Mouse (Mus musculus) erythroblast, adult 5-6 weeks (primary cell): ENCODE measurements around the gene Adig. TPM values are rescaled to one million over a fixed set of nuclear protein-coding genes. Genes with fewer than 3 reads are reported as not detected.

Source experiments
- ATAC-seq: replicated peaks from 2 replicates; pipeline ENCODE4 v1.8.0; 2016; ENCODE audit warnings: moderate number of reproducible peaks, mild to moderate bottlenecking, moderate TSS enrichment, inconsistent platforms; ENCODE audit not compliant: poor library complexity, low FRiP score, severe bottlenecking
- total RNA-seq, 2 experiments: library from RNA; stranded (forward) in 1 of 2; stranded (reverse) in 1 of 2; fragments of 150-400 nt in 1 of 2; fragments of 200-764, 138-1000 nt in 1 of 2; gene quantifications; 2 replicates each; pipeline versions ENCODE4 v1.2.3 to v1.2.4; 2015 to 2017; ENCODE audit warnings: low replicate concordance in 2 of 2

Gene Adig
- total RNA-seq (2015; ENCODE audit: low replicate concordance) (not detected in 2 replicates), total RNA-seq (2017; ENCODE audit: low replicate concordance) (not detected in 2 replicates)

GRCm38 (mm10) chr2:158501836-158502812, at the start of gene Adig:
TSS of gene Adig (plus strand) at chr2:158502612.
- ATAC-seq, result no peak

- no peak for ATAC-seq
Measured at GRCm38 (mm10) chr2:158456451-158456850, 46.0 kb upstream of the Adig start.

DNA sequence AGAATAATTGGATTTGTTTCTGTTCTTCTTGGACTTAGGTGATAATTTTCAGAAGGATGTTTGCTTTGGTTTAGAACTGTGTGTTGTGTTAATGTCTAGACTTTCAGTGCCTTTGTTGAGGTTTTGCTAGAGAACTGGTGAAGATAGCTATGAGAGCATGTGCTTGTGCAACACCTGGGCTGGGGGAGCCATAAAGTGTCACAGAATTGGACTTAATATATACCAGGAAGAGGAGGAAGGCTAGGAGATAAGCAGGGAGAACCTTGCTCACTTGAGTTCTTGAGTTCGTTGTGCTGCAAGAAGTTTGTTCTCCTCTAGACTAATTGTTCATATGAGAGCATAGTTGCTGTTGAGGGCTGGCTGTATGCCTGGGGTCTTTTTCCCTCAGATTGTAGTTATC, 44.8 kb upstream of the Adig start:
- no peak for ATAC-seq

- no peak for ATAC-seq
Measured at GRCm38 (mm10) chr2:158462450-158462849, 40.0 kb upstream of the Adig start.

GRCm38 (mm10) chr2:158474159-158474558, 28.3 kb upstream of the Adig start:
- no peak for ATAC-seq

GRCm38 (mm10) chr2:158477640-158478039, 24.8 kb upstream of the Adig start:
- no peak for ATAC-seq

- ATAC-seq, result no peak
Measured at GRCm38 (mm10) chr2:158498457-158498856, 4.0 kb upstream of the Adig start.

- no peak for ATAC-seq
Measured at GRCm38 (mm10) chr2:158503226-158503625, 814 bp downstream of the Adig start.

GRCm38 (mm10) chr2:158503671-158504070, 1.3 kb downstream of the Adig start:
- no peak for ATAC-seq

DNA sequence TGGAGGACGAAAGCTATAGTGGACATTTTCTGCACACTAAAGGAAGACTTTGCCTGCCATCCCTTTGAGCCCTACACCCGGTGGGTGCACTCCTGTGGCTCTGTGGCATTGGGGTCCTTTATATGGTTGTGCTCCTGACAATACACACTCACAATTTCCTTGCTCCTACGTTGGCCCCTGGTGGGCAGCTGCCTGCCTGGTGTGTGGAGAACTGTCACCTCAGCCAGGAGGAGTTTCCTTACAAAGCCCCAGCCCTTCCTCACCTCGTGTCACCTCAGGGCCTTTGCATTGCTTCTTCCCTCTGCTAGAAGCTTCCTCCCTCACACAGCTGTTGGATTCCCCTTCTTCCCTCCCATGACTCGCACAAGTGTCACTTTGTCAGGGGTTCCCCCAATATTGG, 4.1 kb downstream of the Adig start:
- ATAC-seq, result no peak

- ATAC-seq, result no peak
Measured at GRCm38 (mm10) chr2:158507046-158507445, 4.6 kb downstream of the Adig start.

GRCm38 (mm10) chr2:158510665-158511064, 8.3 kb downstream of the Adig start:
- no peak for ATAC-seq

DNA sequence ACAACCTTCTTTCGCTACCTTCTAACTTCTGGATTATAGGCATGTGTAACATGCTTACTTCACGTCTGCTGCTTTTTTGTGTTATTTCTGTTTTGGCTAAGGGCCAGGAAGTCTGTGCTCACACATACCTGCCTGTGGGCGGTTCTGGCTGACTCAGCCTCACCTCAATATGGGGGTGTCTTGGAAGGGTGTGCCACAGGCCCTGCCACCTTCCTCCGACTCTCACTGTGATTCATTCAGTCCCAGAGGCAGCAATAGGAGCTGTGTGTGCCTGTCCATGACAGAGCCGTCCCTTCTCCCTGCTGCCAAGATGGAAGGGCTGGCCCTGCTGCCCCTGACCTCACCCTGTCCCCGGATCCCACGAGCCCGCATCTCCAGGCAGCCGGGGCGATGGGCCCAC, 10.1 kb downstream of the Adig start, which contains the start of gene Arhgap40:
Gene Arhgap40 (plus strand): TSS at position 269 of the 400 bp plus-strand sequence.
- ATAC-seq, result no peak

DNA sequence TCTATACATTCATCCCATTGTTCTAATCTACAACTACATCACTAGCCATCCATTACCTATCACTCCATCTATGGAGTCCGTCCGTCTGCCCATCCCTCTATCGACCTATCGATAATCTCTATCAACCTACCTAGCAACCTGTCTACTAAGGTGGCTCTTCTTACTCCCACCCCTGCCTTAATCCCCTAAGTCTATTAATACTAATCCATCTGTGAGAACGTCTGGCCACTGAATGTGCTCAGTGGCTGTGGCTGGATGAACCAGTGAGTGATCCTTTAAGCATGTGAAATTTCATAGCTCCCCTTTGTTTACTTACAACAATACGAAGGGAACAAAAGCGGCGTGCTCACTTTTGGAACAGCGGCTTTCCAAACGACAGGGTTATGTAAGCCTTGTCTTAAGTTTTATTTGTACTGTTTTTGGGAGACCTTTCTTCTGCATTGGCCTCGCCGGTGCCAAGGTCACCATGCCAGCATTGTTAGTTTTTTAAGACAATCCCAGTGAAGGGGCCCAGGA, 11.5 kb downstream of the Adig start:
- ATAC-seq, result no peak

DNA sequence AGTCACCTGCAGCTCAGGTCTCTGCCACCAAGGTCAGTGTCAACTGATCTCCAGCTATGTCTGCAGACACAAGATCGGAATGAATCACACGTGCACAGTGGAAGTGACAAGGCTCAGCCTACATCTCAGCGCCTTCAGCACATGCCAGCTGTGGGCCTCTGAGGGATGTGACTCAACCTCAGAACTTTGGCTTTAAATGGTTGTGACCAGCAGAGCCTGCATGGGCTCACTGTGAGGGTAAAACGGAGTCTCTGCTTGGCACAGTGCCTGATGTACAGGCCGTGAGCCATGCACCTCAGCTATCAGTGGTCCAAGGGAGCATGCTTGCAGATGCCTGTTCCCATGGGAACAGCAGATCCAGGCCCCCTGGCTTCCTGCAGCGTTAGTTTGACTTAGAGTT, 16.2 kb downstream of the Adig start:
- no peak for ATAC-seq

GRCm38 (mm10) chr2:158519071-158519470, 16.7 kb downstream of the Adig start:
- no peak for ATAC-seq

DNA sequence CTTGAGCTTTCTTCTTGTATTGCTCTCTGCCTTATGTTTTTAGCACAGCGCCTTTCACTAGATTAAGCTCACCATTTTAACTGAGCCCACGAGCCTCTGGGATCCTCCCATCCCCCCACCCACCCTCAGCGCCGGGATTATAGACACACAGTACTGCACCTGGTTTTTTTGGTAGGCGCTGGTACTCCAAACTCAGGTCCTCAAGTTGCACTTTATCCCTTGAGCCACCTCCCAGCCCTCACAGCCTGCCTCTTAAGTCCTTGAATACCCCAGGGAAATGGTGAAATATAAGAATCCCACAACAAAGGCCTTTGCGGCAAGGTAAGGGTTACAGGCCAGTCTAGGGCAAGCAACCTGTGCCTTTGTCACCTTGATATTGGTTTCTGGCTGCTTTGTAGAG, 17.4 kb downstream of the Adig start:
- no peak for ATAC-seq

DNA sequence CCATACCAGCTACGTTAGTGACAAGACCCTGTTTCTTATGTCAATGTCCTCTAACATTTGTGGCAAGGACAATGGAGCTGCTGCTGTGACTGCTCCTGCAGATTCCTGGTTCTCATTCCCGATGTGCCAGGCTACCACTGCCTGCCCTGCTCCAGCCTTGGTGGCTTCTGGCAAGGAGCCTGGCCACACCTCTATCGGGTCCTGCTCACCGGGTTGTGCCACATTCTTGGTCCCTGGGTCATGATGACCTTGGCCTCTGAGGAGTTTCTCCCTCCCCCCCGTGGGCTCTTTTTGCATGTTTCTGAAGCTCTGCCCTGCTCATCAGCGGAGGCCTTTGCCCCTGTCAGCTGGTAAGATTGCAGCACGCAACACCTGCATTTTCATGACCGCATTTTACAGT, 20.6 kb downstream of the Adig start:
- ATAC-seq, result no peak

DNA sequence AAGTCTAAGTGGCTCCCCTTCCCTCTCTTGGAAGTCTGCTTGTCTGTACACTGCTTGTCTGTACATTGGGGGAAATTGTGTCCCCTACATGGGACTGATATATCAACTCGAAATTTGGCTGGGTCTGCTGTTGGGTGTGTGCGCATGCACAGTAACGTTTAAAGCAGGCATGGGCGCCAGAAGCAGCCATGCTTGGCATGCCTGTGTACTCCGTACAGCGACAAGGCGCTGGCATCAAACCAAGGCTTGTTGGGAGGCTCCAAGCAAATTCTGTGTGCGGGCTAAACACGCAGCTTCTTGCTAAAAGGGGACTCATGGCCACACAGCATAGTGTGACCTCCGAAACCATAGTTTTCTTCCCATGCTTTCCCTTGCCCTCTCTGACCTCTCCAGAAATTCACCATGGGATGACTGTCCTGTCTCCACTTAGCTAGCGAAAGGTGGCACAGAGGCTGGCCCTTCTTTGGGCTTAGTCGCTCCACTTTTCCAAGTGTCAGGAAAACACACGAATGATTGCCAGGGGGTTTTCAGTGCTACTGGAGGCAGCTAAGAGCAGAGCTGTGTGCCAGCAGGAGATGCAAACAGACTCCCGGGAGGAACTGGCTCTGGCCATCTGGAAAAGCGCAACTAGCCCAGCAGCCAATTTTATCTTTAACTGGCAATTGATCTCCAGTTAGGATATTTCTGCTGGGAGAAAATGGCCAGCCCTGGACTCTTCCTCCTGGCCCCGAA, 21.9 kb downstream of the Adig start:
- no peak for ATAC-seq

DNA sequence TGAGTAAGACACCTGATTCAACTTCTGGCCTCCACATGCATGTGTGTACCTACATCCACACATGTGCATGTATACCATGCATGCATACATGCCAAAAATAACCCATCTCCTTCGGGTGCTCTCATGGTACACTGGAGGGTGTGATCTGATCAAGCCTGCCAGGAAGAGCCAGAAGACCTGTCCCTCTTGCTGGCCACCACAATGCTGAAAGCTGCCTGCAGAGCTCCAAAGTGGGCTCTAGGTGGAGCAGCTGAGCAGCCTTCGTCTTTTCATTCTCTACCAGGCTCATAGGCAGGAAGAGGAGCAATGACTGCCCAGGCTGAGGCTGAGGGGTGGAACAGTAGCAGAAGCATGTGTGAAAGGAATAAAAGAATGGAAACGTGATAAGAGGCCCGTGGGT, 31.7 kb downstream of the Adig start:
- ATAC-seq, result 0 out of 2 replicates have a peak, but pooled peaks have one; percentile 63
